Mouse (Mus musculus): ENCODE results near the gene Xpo5. TPM values are rescaled to one million over a fixed set of nuclear protein-coding genes. Genes with fewer than 3 reads are reported as not detected.
A peak's percentile ranks its signal among the peaks of the same experiment; 100 is the strongest.

Xpo5 gene
- polyA plus RNA-seq, 1 experiment = 4.5 TPM

DNA sequence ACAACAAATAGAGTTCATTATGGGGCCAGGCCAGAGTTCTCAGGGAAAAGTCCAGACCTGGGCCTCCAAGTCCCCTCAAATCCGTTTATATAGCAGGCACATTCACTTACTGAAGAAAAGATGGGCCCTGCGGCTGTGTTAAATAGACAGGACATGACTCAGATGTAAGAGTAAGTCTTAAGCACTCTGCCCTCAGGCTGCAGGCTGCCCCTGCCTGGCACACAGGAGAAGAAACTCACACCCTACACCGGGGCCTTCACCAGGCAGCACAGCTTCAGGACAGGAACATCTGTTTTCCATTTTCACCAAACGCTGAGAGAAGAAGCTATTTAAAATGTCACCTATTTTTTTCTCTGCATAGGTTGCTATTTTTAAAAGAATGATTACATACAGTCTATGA lies 75.0 kb downstream of the Xpo5 start:
- TF ChIP-seq GATA1 (IDR thresholded peaks at IDR 0.05; ENCODE audit: borderline replicate concordance, low read length) (no peak), FLI1 (IDR thresholded peaks at IDR 0.05; ENCODE audit: low read length) (no peak)
- H3K36me3 ChIP-seq (replicated peaks; ENCODE audit: low read length) = peaks cover 78% of the 10 kb centered on the region
- H3K4me1 ChIP-seq = peaks cover 58% of the 10 kb centered on the region
- H3K9me3 ChIP-seq = no peaks in the 10 kb centered on the region
- no peaks in the 10 kb centered on the region for H3K27me3 ChIP-seq (replicated peaks)
- H3K4me3 ChIP-seq (replicated peaks) = no peak overlapping the region

DNA sequence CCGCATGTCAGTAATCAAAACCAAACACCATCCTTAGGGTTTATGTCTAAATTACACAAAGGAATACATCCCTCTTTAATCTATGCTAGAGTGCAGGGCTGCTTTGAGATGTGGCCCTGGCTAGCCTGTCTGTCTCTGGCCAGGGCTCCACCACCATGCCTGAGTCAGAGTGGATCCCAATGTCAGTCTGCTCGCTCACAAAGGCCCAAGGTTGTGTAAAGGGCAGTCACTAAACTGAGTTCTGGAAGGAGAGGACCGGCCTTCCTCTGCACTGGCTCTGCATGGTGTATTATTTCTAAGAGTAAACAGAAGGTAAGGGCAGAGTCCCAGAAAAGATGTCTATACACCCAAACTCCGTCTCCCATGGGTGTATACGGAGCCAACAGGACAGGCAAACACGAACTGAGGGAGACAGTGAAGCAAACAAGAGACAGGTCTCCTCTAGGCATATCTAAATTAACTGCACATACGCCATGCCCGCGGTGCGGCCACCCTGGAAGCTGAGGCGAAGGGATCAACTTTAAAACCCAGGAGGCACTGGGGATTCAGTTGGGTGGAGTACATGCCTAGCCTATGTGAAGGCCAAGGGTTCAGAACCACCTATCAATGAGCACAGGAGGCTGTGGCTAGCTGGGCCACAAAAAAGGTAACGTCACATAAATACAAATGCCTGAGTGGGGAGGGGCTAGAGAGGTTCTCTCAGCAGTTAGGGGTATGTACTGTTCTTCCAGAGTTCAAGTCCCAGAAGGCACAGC lies 75.6 kb downstream of the Xpo5 start:
- Histone ChIP-seq H3K27me3 (replicated peaks) (no peaks in the 10 kb centered on the region), H3K4me3 (replicated peaks) (no peak overlapping the region), H3K36me3 (replicated peaks; ENCODE audit: low read length) (peaks cover 72% of the 10 kb centered on the region), H3K9me3 (no peaks in the 10 kb centered on the region), H3K4me1 (peaks cover 54% of the 10 kb centered on the region)
- TF ChIP-seq GATA1 (IDR thresholded peaks at IDR 0.05; ENCODE audit: borderline replicate concordance, low read length) = no peak
- no peak for TF ChIP-seq FLI1 (IDR thresholded peaks at IDR 0.05; ENCODE audit: low read length)

DNA sequence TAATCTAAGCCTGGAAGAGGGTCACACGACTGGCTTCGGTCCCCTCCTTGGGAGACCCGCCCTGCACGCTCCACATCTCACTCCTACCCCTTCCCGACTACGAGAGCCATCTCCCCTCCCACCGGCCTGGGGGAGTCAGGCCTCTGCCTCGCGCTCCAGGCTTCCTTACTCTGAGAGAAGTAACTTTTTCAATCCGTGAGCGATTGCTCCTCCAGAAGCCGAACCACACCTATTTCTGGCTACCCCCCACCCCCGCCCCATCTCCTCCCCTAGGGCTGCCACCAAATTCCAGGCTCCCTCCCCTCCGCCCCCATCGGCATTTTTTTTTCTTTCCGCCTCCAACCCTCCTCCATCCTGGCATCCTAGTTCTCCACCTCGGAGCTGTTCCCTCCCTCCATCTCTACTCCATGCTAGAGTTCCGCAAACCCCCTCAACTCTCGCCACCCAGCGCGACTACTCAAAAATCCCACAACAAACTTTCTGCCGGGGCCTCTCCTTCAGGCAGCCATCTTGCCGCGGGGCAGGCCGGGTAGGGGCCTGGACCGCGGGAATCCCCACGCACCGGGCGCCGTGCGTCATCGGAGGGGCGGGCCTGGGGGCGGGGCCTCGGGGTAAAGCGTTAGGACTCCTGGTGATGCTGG lies 80.0 kb downstream of the Xpo5 start, which contains the start of gene Tjap1:
Gene Tjap1 (minus strand): TSS at position 544 of the 641 bp plus-strand sequence.
- Histone ChIP-seq H3K4me3 (replicated peaks) (peak within 1 kb of the TSS; percentile 96), H3K27me3 (replicated peaks) (peaks cover 10% of the 10 kb centered on the region), H3K4me1 (peaks cover 39% of the 10 kb centered on the region), H3K36me3 (replicated peaks; ENCODE audit: low read length) (peaks cover 38% of the 10 kb centered on the region), H3K9me3 (no peaks in the 10 kb centered on the region)
- TF ChIP-seq GATA1 (IDR thresholded peaks at IDR 0.05; ENCODE audit: borderline replicate concordance, low read length) = no peak
- no peak for TF ChIP-seq FLI1 (IDR thresholded peaks at IDR 0.05; ENCODE audit: low read length)

DNA sequence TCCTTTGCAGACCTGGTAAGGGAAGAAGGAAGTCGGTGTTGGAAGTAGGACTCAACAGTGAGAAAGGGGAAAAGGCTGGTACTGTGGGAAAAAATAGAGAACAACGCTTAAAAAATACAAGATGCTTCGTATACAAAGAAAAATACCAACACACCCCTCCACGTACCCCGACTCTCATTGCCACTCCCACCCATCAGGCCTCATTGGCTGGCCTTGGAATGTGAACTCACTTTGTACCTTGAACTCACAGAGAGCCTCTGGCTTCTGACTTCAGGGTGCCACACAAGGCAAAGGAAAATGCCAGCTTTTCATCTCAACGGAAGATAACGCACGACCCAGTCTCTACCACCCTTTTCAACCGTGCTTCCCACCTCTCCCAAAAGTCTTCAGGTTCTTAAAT lies 80.6 kb downstream of the Xpo5 start:
- peaks cover 10% of the 10 kb centered on the region for H3K27me3 ChIP-seq (replicated peaks)
- peaks cover 32% of the 10 kb centered on the region for H3K36me3 ChIP-seq (replicated peaks; ENCODE audit: low read length)
- H3K9me3 ChIP-seq = no peaks in the 10 kb centered on the region
- peak overlapping the region; percentile 96 for H3K4me3 ChIP-seq (replicated peaks)
- TF ChIP-seq FLI1 (IDR thresholded peaks at IDR 0.05; ENCODE audit: low read length) (no peak), GATA1 (IDR thresholded peaks at IDR 0.05; ENCODE audit: borderline replicate concordance, low read length) (no peak)
- H3K4me1 ChIP-seq = peaks cover 40% of the 10 kb centered on the region

DNA sequence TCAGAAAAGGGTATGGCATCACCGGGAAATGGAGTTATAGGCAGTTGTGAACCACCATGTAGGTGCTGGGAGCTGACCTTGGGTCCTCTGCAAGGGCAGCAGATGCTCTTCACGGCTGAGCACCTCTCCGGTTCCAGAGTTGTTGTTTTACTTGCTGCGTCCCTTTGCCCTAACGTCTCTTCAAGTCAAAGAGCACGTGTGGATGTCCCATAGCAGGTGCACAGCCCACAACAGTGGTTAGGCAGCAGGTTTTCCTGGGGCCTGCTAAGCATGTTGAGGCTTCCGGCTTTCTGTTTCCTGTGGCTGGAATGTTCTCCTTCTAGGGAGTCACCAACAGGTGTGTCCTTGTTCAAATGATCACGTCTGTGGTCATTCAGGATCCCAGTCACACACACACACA lies 81.3 kb downstream of the Xpo5 start:
- H3K4me3 ChIP-seq (replicated peaks) = no peak overlapping the region
- H3K36me3 ChIP-seq (replicated peaks; ENCODE audit: low read length) = peaks cover 25% of the 10 kb centered on the region
- H3K9me3 ChIP-seq = no peaks in the 10 kb centered on the region
- TF ChIP-seq FLI1 (IDR thresholded peaks at IDR 0.05; ENCODE audit: low read length) (no peak), GATA1 (IDR thresholded peaks at IDR 0.05; ENCODE audit: borderline replicate concordance, low read length) (no peak)
- H3K4me1 ChIP-seq = peaks cover 33% of the 10 kb centered on the region
- H3K27me3 ChIP-seq (replicated peaks) = peaks cover 10% of the 10 kb centered on the region

DNA sequence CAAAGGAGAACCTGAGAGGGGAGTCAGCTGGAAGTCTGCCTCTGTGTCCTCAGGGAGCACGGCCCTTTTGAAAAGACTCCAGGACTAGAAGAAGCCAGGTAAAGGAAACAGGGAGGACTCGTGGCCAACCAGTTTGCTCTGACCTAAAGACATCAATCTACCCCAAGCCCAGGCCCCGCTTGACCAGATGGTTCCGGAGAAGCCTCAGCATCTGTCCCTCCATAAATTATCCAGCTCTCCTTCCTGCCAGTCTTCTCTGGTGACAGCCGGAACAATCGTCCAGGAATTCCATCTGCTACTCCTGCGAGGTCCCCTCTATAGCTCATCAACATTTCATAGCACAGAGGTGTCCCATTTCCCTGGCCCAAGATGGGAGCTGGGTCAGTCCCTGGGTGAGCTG lies 82.1 kb downstream of the Xpo5 start:
- Histone ChIP-seq H3K4me1 (peaks cover 29% of the 10 kb centered on the region), H3K4me3 (replicated peaks) (no peak overlapping the region), H3K27me3 (replicated peaks) (peaks cover 13% of the 10 kb centered on the region), H3K36me3 (replicated peaks; ENCODE audit: low read length) (peaks cover 18% of the 10 kb centered on the region), H3K9me3 (peaks cover under 1% of the 10 kb centered on the region; the same call in 1 of the 2 replicates)
- TF ChIP-seq FLI1 (IDR thresholded peaks at IDR 0.05; ENCODE audit: low read length) (no peak), GATA1 (IDR thresholded peaks at IDR 0.05; ENCODE audit: borderline replicate concordance, low read length) (no peak)

DNA sequence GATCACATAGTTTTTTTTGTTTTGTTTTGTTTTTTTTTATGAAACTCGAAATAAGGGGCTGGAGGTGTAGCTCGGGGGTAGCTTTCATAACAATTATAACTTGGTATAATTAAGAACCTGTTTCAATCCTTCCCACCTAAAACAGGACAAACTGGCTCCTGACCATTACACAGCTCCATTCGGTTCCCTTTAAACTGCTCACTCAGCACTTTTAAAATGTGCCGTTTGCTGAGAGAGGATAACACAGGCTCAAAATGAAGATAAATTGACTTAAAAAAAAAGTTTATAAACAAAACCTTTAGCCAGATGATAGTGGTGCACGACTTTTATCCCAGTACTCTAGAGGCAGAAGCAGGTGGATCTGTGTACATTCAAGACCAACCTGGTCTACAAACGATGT lies 82.8 kb downstream of the Xpo5 start:
- H3K27me3 ChIP-seq (replicated peaks) = peaks cover 19% of the 10 kb centered on the region
- H3K4me3 ChIP-seq (replicated peaks) = no peak overlapping the region
- TF ChIP-seq FLI1 (IDR thresholded peaks at IDR 0.05; ENCODE audit: low read length) = no peak
- no peak for TF ChIP-seq GATA1 (IDR thresholded peaks at IDR 0.05; ENCODE audit: borderline replicate concordance, low read length)
- peaks cover 5% of the 10 kb centered on the region; the same call in 1 of the 2 replicates for H3K9me3 ChIP-seq
- peaks cover 29% of the 10 kb centered on the region for H3K4me1 ChIP-seq
- peaks cover 10% of the 10 kb centered on the region for H3K36me3 ChIP-seq (replicated peaks; ENCODE audit: low read length)

DNA sequence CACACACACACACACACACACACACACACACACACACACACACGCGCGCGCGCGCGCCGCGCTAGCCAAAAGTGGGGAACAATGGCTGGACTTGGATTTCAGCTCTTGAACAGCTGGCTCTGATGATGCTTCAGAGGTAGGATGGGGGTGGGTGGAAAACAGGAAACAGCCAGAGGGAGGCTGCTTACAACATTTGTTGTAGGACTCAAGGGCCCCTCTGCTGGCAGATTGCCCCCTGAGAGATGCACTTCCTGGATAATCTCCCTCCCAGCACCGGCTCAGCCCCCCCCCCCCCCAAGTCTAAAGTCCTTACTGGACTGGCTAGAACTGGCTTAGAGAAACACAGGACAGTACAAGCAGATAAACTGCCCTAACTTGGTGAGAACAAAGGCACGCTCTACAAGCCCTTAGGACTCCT lies 85.1 kb downstream of the Xpo5 start:
- TF ChIP-seq FLI1 (IDR thresholded peaks at IDR 0.05; ENCODE audit: low read length) (no peak), GATA1 (IDR thresholded peaks at IDR 0.05; ENCODE audit: borderline replicate concordance, low read length) (no peak)
- peaks cover 35% of the 10 kb centered on the region for H3K27me3 ChIP-seq (replicated peaks)
- H3K36me3 ChIP-seq (replicated peaks; ENCODE audit: low read length) = no peaks in the 10 kb centered on the region

More for the DNA sequence above, 85.1 kb downstream of the Xpo5 start:
- Histone ChIP-seq H3K4me3 (replicated peaks) (no peak overlapping the region), H3K4me1 (peaks cover 16% of the 10 kb centered on the region), H3K9me3 (peaks cover 5% of the 10 kb centered on the region; the same call in 1 of the 2 replicates)

Other genes with a start within 250 kb of the Xpo5 start
- gene Vegfa, start 170.4 kb upstream of the Xpo5 start, polyA plus RNA-seq (2012; ENCODE audit: insufficient read depth, low replicate concordance) = 48.1 and 103 TPM in 2 replicates
- gene Mrps18a, start 91.8 kb upstream of the Xpo5 start, polyA plus RNA-seq (2012; ENCODE audit: insufficient read depth, low replicate concordance) = 33.8 and 77.2 TPM in 2 replicates
- not detected in 2 replicates for gene Rsph9, start 58.6 kb upstream of the Xpo5 start, polyA plus RNA-seq (2012; ENCODE audit: insufficient read depth, low replicate concordance)
- 8.8 and 18.5 TPM in 2 replicates for gene Mad2l1bp, start 49.2 kb upstream of the Xpo5 start, polyA plus RNA-seq (2012; ENCODE audit: insufficient read depth, low replicate concordance)
- gene Gtpbp2, start 41.8 kb upstream of the Xpo5 start, polyA plus RNA-seq (2012; ENCODE audit: insufficient read depth, low replicate concordance) = 65.9 and 69.9 TPM in 2 replicates
- 0.35 and 1.6 TPM in 2 replicates for gene Polh, start 137 bp upstream of the Xpo5 start, polyA plus RNA-seq (2012; ENCODE audit: insufficient read depth, low replicate concordance)
- gene Polr1c, start 45.3 kb downstream of the Xpo5 start, polyA plus RNA-seq (2012; ENCODE audit: insufficient read depth, low replicate concordance) = 10.9 TPM in 1 of 2 replicates, not detected in the other
- gene Yipf3, start 45.3 kb downstream of the Xpo5 start, polyA plus RNA-seq (2012; ENCODE audit: insufficient read depth, low replicate concordance) = 213 and 264 TPM in 2 replicates
- gene Lrrc73, start 50.7 kb downstream of the Xpo5 start, polyA plus RNA-seq (2012; ENCODE audit: insufficient read depth, low replicate concordance) = 3.6 and 5.3 TPM in 2 replicates
- 42.7 and 59.0 TPM in 2 replicates for gene Tjap1, start 80.2 kb downstream of the Xpo5 start, polyA plus RNA-seq (2012; ENCODE audit: insufficient read depth, low replicate concordance)
- not detected in 2 replicates for gene Dlk2, start 94.6 kb downstream of the Xpo5 start, polyA plus RNA-seq (2012; ENCODE audit: insufficient read depth, low replicate concordance)
- gene Abcc10, start 125.6 kb downstream of the Xpo5 start, polyA plus RNA-seq (2012; ENCODE audit: insufficient read depth, low replicate concordance) = 6.4 and 13.4 TPM in 2 replicates
- gene Zfp318, start 180.9 kb downstream of the Xpo5 start, polyA plus RNA-seq (2012; ENCODE audit: insufficient read depth, low replicate concordance) = 0.84 and 1.2 TPM in 2 replicates
- not detected in 2 replicates for gene Crip3, start 226.1 kb downstream of the Xpo5 start, polyA plus RNA-seq (2012; ENCODE audit: insufficient read depth, low replicate concordance)
- gene Slc22a7, start 235.7 kb downstream of the Xpo5 start, polyA plus RNA-seq (2012; ENCODE audit: insufficient read depth, low replicate concordance) = not detected in 2 replicates

Measured in megakaryocyte, embryonic 14.5 days (primary cell).